Mouse (Mus musculus): Measurements from ENCODE around the gene Diaph2. TPM values are rescaled to one million over a fixed set of nuclear protein-coding genes. Genes with fewer than 3 reads are reported as not detected.

The Diaph2 gene
- polyA plus RNA-seq, 1 experiment from 2014 or later: 4.2 TPM

DNA sequence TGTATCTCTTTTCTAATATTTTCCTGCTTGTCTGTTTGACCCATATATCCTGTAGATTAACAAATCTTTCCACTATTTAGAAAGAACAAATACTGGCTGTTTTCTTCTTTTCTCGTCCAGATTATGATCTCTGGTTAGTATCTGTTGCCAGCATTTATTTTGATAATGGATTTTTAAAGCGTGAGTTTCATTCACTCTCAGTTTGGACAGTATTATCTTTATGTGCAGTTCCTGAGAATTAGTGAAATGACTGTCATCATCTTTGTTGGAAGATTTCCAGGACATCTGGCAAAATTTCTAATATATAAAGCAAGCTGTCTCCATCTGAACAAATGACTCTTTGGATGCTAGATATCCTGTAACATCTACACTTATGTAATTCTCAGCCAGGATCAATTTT lies 455.7 kb downstream of the Diaph2 start:
- no peaks in the 10 kb centered on the region for H3K36me3 ChIP-seq
- WGBS: 61% methylated on average over 2 of the region's 2 CpGs
- no peak for ATAC-seq (ENCODE audit: low FRiP score, low read depth)

DNA sequence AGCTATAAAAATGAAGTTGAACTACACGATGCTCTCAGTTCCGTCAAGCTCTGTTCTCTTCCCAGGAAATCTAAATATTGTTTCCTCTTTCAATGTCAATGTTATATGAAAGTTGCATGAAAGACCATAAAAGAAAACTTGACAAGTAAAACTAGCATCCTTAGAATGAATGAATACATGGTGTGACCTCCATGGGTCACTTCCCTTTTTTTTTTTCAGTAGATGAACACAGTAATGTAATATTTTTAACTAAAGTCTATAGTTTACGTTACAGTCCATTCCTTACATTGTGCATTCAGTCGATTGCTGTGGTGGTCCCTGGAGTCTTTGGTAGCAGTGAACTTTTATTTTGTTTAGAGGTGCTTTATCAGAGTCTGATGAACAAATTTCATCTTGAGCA lies 462.7 kb downstream of the Diaph2 start:
- H3K9ac ChIP-seq: no peak overlapping the region
- no peak for ATAC-seq (ENCODE audit: low FRiP score, low read depth)
- H3K27me3 ChIP-seq: no peaks in the 10 kb centered on the region
- WGBS: 92% methylated on average over 4 of the region's 4 CpGs
- H3K4me1 ChIP-seq (replicated peaks): no peaks in the 10 kb centered on the region
- no peaks in the 10 kb centered on the region for H3K36me3 ChIP-seq
- no peak overlapping the region for H3K4me2 ChIP-seq
- no peaks in the 10 kb centered on the region for H3K9me3 ChIP-seq
- no peak overlapping the region for H3K27ac ChIP-seq (replicated peaks)
- no peak overlapping the region for H3K4me3 ChIP-seq

More for the DNA sequence above, 455.7 kb downstream of the Diaph2 start:
- Histone ChIP-seq H3K9ac (no peak overlapping the region), H3K27ac (replicated peaks) (no peak overlapping the region), H3K27me3 (no peaks in the 10 kb centered on the region), H3K9me3 (no peaks in the 10 kb centered on the region), H3K4me2 (no peak overlapping the region), H3K4me3 (no peak overlapping the region), H3K4me1 (replicated peaks) (no peaks in the 10 kb centered on the region)

DNA sequence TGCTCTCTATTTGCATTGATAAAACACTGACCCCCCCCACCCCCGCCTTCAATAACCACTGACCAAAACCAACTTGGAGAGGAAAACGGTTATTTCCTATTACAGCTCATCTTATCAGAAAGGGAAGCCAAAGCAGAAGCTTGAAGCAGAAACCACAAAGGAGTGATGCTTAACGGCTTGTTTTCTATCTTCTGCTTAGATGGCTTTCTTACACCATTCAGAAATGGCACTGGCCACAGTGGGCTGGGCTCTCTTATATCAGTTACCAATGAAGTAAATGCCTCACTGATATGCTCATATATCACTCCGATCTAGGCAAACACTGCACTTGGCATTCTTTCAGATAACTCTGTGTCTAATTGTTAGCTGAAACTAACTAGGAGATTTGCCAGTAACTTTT lies 463.2 kb downstream of the Diaph2 start:
- 91% methylated on average over 4 of the region's 4 CpGs for WGBS
- Histone ChIP-seq H3K4me2 (no peak overlapping the region), H3K27ac (replicated peaks) (no peak overlapping the region), H3K9me3 (no peaks in the 10 kb centered on the region), H3K4me1 (replicated peaks) (no peaks in the 10 kb centered on the region), H3K36me3 (no peaks in the 10 kb centered on the region), H3K27me3 (no peaks in the 10 kb centered on the region), H3K4me3 (no peak overlapping the region), H3K9ac (no peak overlapping the region)
- no peak for ATAC-seq (ENCODE audit: low FRiP score, low read depth)

DNA sequence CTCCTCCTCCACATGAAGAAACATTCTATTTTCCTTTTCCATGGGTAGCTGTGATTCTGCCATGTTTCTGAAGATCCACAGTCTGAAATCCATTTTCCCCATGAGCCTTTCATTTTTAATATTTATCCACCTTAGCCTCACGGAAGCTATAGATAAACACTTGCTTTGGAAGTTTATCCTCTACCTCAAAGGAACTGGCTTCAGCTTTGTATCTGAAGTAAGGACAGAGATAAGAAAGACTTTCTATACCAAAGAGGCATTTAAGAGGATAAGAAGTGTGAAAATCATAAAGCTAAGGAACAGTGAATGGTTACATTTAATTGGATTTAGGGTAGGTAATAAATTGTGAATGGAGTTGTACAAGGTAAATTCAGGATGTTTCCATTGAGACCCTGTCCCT lies 480.5 kb downstream of the Diaph2 start:
- Histone ChIP-seq H3K9me3 (no peaks in the 10 kb centered on the region), H3K4me2 (no peak overlapping the region), H3K4me3 (no peak overlapping the region), H3K27ac (replicated peaks) (no peak overlapping the region), H3K36me3 (no peaks in the 10 kb centered on the region), H3K9ac (no peak overlapping the region), H3K4me1 (replicated peaks) (no peaks in the 10 kb centered on the region), H3K27me3 (no peaks in the 10 kb centered on the region)
- ATAC-seq (ENCODE audit: low FRiP score, low read depth): no peak
- 97% methylated on average over 1 of the region's 1 CpGs for WGBS

DNA sequence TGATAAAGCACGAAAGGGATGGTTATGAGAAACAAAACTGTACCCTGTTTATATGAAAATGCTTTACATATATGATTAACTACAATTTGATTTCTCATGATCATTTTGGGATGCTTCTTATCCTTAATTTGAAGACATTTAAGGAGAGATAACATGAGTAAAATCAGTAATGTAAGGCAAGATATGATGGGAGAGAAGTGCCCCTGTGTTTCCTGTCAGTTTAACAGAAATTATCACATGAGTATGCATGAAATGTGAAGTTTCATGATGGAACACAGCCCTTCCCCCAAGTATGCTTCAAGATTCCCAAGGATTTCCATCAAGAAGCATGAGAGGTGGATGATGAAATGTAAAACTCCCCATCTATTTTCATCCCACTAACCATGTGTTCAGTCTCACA lies 485.6 kb downstream of the Diaph2 start:
- no peak for ATAC-seq (ENCODE audit: low FRiP score, low read depth)
- H3K9ac ChIP-seq: no peak overlapping the region
- no peak overlapping the region for H3K4me3 ChIP-seq
- H3K4me2 ChIP-seq: no peak overlapping the region
- no peaks in the 10 kb centered on the region for H3K9me3 ChIP-seq
- H3K27me3 ChIP-seq: no peaks in the 10 kb centered on the region
- no peaks in the 10 kb centered on the region for H3K4me1 ChIP-seq (replicated peaks)
- WGBS: 71% methylated on average over 1 of the region's 1 CpGs
- no peaks in the 10 kb centered on the region for H3K36me3 ChIP-seq
- no peak overlapping the region for H3K27ac ChIP-seq (replicated peaks)

DNA sequence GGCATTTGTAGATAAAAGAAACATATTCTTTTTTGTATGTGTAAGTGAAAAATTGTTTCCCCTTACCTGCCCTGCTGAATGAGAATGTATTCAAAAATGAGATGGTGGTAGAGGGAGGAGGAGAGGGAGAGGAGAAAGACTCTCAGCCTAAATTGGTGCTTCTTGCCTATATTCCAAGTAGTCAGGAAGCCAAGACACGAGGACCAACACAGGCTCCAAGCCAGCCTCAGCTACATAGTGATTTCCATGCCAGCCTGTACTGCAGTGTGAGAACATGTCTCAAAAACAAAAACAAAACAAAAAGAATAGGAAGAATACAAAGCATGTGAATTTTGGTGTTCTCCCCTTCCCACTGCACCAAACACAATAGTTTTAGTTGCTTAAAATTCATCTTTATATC lies 497.1 kb downstream of the Diaph2 start:
- Histone ChIP-seq H3K27ac (replicated peaks) (no peak overlapping the region), H3K27me3 (no peaks in the 10 kb centered on the region), H3K4me2 (no peak overlapping the region), H3K4me3 (no peak overlapping the region), H3K9me3 (no peaks in the 10 kb centered on the region), H3K36me3 (no peaks in the 10 kb centered on the region), H3K4me1 (replicated peaks) (no peaks in the 10 kb centered on the region), H3K9ac (no peak overlapping the region)
- WGBS: 60% methylated on average over 1 of the region's 1 CpGs
- no peak for ATAC-seq (ENCODE audit: low FRiP score, low read depth)

DNA sequence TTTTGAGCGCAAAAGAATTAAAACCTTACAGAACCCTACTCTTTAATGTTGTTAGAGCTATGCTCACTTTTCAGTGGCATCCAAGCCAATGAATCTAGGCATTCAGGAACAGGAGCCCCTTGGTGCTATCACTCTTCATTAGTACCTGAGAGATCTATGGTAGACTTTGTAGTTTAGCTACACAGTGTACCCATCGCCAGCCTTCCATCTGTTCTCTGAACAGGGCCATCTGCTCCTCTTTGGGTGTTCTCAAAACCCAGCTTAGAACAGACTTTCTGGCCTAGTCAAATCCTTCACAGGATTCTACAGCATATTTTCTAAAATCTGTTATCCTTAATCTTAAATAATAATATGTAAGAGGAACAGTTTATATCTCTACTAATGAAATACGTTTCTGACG lies 504.1 kb downstream of the Diaph2 start:
- Histone ChIP-seq H3K27me3 (no peaks in the 10 kb centered on the region), H3K27ac (replicated peaks) (no peak overlapping the region), H3K9ac (no peak overlapping the region), H3K4me3 (no peak overlapping the region), H3K9me3 (no peaks in the 10 kb centered on the region), H3K36me3 (no peaks in the 10 kb centered on the region), H3K4me2 (no peak overlapping the region), H3K4me1 (replicated peaks) (no peaks in the 10 kb centered on the region)
- ATAC-seq (ENCODE audit: low FRiP score, low read depth): no peak
- WGBS: 93% methylated on average over 4 of the region's 4 CpGs

DNA sequence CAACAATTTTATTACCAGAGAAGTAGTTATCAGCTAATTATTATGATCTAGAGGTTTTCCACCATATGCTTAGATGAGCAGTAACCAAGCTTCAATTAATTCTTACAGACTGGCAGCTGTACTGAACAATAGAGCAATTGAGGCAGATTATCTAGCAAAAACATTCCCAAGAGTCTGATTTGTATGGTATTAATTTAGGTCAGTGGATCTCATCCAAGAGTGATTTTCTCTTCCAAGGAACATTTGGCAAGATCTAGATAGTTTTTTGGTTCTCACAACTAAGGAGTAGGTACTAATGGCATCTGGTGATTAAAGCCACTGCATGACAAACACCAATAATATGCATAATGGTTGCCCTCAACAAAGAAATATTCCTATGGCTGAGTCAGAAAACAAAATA lies 516.2 kb downstream of the Diaph2 start:
- ATAC-seq (ENCODE audit: low FRiP score, low read depth): no peak
- no peak overlapping the region for H3K4me3 ChIP-seq
- H3K36me3 ChIP-seq: no peaks in the 10 kb centered on the region
- H3K4me2 ChIP-seq: no peak overlapping the region
- H3K27ac ChIP-seq (replicated peaks): no peak overlapping the region
- H3K4me1 ChIP-seq (replicated peaks): no peaks in the 10 kb centered on the region
- no peaks in the 10 kb centered on the region for H3K9me3 ChIP-seq
- no peaks in the 10 kb centered on the region for H3K27me3 ChIP-seq
- no peak overlapping the region for H3K9ac ChIP-seq

DNA sequence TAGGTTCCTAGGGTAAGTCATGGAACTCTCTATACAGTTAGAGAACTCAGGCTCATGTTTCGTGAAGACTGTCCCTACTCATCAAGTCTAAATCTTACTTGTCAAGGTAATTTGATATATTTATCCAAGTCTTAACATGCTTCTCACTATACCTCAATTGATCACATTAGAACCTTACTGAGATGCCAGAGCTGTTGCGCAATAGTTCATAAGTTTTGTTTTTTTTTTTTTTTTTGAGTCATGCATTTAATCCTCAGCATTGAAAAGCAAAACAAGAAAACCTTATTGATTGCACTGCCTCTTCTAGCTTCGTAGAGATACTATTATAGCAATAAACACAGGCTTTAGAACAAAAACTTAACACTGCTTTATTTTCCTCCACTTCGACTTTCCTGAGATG lies 529.6 kb downstream of the Diaph2 start:
- Histone ChIP-seq H3K4me3 (no peak overlapping the region), H3K27me3 (no peaks in the 10 kb centered on the region), H3K36me3 (no peaks in the 10 kb centered on the region), H3K4me2 (no peak overlapping the region), H3K9ac (no peak overlapping the region), H3K4me1 (replicated peaks) (no peaks in the 10 kb centered on the region), H3K27ac (replicated peaks) (no peak overlapping the region), H3K9me3 (no peaks in the 10 kb centered on the region)
- WGBS: 83% methylated on average over 4 of the region's 4 CpGs
- ATAC-seq (ENCODE audit: low FRiP score, low read depth): no peak

DNA sequence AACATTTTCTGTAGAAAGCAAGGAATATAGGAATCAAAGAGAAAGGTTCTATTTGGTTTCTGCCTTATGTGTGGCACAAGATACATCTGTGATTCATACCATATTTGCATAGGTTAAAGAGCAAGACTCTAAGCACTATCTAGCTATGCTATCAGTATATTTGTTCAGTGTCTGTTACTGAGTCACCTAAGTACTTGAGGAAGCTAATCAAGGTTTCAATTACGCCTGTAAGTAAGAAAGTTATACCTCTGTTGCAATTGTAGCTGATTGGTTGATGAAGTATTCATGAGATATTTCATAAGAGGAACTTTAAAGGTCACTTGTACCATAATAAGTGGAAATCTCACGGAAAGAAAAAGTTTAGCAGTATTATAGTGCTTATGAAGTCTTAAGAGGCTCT lies 531.9 kb downstream of the Diaph2 start:
- WGBS: 74% methylated on average over 2 of the region's 2 CpGs
- H3K4me3 ChIP-seq: no peak overlapping the region
- H3K9ac ChIP-seq: no peak overlapping the region
- H3K27me3 ChIP-seq: no peaks in the 10 kb centered on the region
- H3K9me3 ChIP-seq: no peaks in the 10 kb centered on the region
- H3K4me1 ChIP-seq (replicated peaks): no peaks in the 10 kb centered on the region
- H3K36me3 ChIP-seq: no peaks in the 10 kb centered on the region
- H3K4me2 ChIP-seq: no peak overlapping the region
- H3K27ac ChIP-seq (replicated peaks): no peak overlapping the region
- ATAC-seq (ENCODE audit: low FRiP score, low read depth): no peak

DNA sequence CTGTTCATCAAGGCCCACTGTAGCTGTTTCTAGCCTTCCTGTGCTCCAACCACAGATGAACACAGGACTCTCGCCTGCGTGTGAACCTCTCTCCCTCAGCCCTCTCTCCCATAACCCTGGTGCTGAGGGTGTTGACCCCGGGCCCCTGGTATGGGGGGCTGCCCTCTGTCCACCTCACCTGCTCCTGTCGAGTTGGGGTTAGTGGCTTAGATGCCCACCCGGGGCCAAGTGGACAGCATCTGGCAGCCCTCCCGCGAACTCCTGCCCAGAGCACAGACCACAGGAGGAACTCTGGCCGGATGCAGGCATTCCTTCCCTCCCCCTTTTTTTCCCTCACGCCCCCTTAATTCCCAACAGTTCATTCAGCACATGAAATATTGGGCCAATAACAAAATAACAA lies 537.5 kb downstream of the Diaph2 start:
- no peak overlapping the region for H3K4me2 ChIP-seq
- H3K27me3 ChIP-seq: no peaks in the 10 kb centered on the region
- H3K36me3 ChIP-seq: no peaks in the 10 kb centered on the region
- ATAC-seq (ENCODE audit: low FRiP score, low read depth): no peak
- no peak overlapping the region for H3K27ac ChIP-seq (replicated peaks)
- H3K4me1 ChIP-seq (replicated peaks): no peaks in the 10 kb centered on the region
- H3K9ac ChIP-seq: no peak overlapping the region
- H3K9me3 ChIP-seq: no peaks in the 10 kb centered on the region
- 87% methylated on average over 9 of the region's 9 CpGs for WGBS
- H3K4me3 ChIP-seq: no peak overlapping the region

DNA sequence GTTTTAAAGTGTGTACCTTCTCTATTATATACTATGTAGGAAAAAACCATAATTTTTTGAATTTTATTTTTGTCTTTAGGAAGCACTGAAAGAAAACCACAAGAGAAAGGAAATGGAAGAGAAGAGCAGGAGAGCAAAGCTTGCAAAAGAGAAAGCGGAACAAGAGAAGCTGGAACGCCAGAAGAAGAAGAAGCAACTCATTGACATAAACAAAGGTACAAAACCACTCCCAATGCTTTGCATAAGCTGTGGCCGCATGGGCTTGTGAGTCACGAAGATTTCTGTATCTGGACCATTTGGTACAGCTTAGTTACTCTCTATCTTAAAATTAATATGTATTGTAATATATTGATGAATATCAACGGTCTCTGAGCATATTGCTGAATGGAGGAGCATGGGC lies 540.2 kb downstream of the Diaph2 start:
- H3K27ac ChIP-seq (replicated peaks): no peak overlapping the region
- no peaks in the 10 kb centered on the region for H3K9me3 ChIP-seq
- ATAC-seq (ENCODE audit: low FRiP score, low read depth): no peak
- H3K36me3 ChIP-seq: no peaks in the 10 kb centered on the region
- H3K4me2 ChIP-seq: no peak overlapping the region
- H3K4me1 ChIP-seq (replicated peaks): no peaks in the 10 kb centered on the region
- no peaks in the 10 kb centered on the region for H3K27me3 ChIP-seq
- H3K4me3 ChIP-seq: no peak overlapping the region
- 90% methylated on average over 5 of the region's 5 CpGs for WGBS
- no peak overlapping the region for H3K9ac ChIP-seq

DNA sequence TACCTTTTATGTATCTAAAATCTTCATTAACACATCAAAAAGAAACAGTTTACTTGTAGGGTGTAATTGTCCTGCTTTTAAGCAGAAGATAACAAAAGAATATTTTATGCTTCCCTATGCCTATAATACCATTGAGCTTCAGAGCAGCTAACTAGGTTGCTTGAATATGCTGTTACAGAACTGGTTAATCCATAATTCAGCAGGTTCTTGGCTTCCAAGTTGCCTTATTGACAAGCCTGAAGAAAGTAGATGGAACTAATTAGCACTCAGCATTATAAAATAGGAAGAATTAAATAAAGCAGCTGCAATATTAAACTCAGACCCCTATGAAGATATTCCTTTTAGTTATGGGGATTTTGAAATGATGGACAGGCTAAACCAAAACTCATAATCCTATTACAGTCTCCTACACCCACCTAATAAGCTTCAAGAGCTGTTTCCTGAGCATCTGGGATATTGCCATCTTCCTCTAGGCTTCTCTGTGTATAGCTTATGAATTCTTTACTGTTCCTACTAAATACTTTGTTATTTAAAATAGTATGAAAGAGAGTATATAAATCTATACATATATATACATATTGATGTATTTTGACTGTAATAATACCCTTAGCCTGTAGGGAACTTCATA lies 601.4 kb downstream of the Diaph2 start:
- H3K4me2 ChIP-seq: no peak overlapping the region
- no peak for ATAC-seq (ENCODE audit: low FRiP score, low read depth)
- no peak overlapping the region for H3K27ac ChIP-seq (replicated peaks)
- no peaks in the 10 kb centered on the region for H3K9me3 ChIP-seq
- no peak overlapping the region for H3K4me3 ChIP-seq
- H3K9ac ChIP-seq: no peak overlapping the region
- no peaks in the 10 kb centered on the region for H3K36me3 ChIP-seq
- H3K4me1 ChIP-seq (replicated peaks): no peaks in the 10 kb centered on the region
- no peaks in the 10 kb centered on the region for H3K27me3 ChIP-seq
